Mouse (Mus musculus) adrenal gland, postnatal 4 days (tissue): ENCODE measurements at regions not wholly inside any gene's neighbourhood (a gene's known extent, or its start where the extent isn't known, plus 50 kb on each side); places are given as distances from the start of the nearest gene placed in this dataset.

Experiments used
- DNase-seq, 2 experiments: peaks; one replicate each; pipeline ENCODE4 v3.0.0; 2021 to 2022; ENCODE audit warnings: low spot score in 2 of 2, mixed read lengths in 2 of 2

DNA sequence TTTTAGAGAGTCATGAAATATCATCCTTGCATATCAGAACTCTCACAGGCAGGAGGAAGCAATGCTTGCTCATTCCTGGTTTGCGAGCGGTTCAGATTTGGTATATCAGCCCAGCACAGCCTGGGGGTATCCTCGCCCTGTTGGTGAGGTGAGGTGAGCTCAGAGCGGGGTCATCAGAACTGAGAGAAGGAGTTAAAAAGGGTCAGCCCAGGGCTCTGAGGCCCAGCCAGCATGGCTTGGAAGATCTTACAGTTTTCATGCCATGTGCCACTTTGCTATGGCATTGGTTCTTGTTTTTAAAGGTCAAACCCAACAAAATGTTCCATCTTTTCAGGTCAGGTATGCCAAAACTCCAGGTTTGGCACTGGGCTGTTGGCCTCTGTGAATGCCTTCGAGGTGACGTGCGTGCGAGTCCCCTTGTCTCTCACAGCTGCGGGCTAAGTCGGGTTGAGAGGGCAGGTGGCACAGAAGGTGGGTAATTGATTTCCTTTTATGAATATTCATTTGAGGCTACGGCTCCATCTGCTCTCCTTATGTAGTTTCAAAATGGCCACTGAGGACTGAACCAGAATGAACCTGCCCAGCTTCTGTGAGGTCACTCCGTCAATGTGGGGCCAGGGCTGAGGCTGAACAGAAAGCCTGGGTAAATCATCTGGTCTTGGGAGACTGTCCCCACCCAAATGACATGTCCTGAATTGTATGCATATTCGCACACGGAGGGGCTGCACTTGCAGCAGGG lies 86.3 kb downstream of the Hhipl2 start:
- no peak for DNase-seq

DNA sequence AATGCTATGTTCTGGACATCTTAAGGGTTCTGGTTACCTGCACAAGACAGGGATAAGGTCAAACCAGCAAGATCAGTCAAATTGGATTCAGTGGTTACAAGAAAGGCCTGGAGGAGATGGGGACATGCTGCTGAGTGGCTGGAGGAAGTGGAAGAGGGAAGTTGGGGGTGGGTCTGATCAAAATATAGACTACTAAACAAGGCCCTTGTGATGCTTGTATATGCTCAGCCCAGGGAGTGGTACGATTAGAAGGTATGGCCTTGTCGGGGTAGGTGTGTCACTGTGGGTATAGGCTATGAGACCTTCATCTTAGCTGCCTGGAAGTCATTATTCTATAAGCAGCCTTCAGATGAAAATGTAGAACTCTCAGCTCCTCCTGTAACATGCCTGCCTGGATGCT lies 89.9 kb downstream of the Hhipl2 start:
- DNase-seq, result no peak

DNA sequence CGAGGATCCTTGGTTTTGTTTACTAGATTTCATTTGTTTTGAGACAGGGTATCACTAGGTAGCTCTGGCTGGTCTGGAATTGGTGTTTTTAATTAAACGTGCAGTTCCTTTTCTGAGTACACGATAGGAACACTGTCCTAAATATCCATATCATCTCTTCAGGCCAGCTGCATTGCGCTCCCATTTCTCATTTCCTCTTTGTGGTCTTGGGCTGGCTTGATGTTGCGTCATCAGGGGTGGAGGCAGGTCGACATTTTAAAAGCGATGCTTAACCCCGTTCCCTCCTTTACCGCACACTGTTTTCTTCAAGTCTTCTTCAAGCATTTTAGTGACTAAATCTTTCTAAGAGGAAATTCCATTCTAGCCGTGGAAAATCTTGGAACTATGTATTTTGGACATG lies 92.7 kb downstream of the Hhipl2 start:
- DNase-seq, result no peak

DNA sequence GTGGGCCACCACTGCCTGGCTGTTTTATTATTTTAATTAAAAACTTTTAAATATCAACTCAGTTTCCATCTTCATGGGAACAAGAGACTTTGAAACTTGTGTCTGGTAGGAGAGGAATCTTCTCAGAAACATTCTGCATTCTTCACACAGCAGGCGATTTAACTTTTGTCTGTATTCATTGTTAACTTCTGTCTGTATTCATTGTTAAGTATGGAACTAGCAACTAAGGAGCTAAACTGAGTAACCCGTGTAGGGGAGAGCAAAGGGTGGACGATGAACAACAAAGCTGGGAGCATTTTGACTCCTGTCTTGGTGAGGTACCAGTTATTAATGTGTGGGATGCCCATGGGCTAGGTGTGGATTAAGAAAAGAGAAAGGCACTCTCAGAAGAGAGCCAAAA lies 95.9 kb downstream of the Hhipl2 start:
- DNase-seq, result no peak

DNA sequence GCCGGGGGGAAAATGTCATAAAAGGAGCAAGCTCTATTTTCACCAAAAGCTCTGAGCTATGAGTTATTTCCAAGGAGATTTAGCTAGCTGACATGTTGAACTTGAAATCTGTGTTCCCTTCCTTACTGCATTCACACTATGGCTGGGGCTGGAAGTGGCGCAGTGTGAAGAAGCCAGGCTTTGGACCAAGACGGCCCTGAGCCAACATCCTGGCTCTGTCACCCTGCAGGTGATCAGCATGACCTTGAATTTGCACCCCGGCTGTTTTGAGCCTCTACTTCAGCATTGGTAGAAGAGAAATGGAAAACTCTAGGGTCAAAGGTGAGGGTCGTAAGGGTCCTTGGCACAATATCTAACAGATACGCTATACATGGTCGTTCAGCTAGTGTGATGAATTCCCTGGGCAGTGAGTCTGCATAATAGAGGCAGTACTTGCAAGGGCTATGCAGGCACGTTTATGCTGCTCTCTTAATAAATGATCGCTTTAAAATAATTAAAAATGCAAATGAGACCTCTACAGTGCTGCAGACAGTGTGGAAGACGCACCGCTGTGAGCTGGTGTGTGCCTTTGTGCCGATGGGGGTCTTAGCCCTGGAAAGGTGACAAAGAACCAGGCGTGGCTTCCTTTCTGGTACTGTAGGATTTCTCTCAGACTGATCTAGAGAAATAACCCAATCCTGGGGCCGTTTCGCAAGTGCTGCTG lies 96.4 kb downstream of the Hhipl2 start:
- no peak for DNase-seq

DNA sequence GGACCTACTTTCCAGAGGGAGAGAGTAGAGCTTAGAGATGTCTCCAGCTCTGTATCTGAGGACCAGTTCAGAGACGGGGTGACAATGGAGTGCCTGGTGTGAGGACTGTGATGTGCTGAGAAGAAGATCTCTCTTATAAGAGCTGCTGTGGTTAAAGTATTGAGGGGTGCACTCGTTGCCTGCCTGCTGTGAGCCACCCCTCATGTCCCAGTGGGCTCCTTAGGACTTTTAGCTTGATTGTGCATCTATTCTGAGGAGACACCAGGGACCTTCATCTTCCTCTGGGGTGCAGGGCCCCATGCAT lies 96.9 kb downstream of the Hhipl2 start:
- no peak for DNase-seq

DNA sequence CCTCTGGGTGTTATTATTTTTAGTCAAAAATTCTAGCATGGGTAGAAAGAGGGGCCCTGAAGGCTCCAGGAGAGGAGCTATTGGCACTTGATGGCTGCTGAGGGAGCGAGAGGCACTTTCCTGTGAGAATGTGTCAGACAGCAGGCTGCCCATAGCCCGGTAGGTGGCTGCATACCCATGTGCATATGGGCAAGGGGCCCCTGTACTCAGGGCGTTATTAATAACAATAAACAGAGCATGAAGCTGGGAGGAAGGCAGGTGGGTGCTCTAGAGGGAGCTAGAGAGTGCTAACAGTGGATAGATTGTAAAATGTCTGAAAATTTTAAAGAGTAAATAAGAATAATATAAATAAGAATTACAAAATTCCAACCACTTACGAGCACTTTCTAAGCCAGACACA lies 98.2 kb downstream of the Hhipl2 start:
- no peak for DNase-seq

DNA sequence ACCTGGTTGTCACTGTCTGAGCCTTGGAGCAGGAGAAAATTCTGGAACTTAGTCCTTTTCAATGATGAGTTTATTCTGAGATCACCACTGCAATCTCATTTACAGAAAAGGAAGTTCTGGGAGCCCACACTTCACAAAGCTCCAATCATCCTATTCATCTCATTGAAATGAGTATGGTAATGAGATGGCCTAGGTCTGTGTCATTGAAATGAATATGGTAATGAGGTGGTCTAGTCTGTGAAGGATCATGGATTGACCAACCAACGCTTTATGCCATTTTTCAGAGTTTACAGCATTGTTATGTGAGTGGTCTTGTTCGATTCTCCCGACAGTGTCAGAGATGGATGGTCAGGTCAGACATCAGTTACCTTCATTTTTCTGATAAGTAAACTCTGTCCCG lies 99.2 kb downstream of the Hhipl2 start:
- DNase-seq, result no peak

DNA sequence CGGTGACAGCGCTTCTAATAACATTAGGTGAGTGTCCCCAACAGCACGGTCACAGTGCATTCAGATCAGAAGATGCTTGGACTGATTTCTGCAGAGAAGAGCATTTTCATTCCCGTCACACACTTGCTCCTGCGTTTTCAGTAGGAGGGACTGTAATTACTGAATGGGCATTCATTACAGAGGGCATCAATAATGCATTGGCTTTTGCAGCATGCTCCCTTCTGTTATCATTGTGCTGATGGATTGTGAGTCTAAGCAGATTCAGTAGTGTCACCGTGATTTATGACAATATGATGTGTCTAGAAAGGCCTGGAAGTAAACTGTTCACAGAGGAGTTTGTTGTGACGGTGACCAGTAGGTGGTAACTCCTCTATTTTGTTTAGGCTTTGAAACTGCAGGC lies 103.6 kb downstream of the Hhipl2 start:
- DNase-seq, result no peak

DNA sequence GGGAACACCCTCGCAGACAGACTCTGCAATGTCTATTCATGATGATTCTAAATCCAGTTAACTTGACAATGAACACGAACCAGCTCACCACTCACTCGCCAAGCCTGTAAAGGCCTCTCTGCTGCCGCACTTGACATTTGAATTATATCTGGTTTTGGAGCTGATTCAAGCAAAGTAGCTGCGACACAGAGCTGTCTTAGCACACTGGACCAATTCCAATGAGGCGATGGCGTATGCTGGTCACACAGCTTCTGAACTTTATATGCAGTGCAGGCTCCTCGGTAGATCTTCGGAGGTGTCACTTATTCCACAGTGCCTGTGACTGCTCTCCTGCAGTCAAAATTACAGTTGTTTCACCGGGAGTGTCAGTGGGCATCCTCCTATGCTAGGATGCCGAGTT lies 115.4 kb downstream of the Hhipl2 start:
- no peak for DNase-seq

DNA sequence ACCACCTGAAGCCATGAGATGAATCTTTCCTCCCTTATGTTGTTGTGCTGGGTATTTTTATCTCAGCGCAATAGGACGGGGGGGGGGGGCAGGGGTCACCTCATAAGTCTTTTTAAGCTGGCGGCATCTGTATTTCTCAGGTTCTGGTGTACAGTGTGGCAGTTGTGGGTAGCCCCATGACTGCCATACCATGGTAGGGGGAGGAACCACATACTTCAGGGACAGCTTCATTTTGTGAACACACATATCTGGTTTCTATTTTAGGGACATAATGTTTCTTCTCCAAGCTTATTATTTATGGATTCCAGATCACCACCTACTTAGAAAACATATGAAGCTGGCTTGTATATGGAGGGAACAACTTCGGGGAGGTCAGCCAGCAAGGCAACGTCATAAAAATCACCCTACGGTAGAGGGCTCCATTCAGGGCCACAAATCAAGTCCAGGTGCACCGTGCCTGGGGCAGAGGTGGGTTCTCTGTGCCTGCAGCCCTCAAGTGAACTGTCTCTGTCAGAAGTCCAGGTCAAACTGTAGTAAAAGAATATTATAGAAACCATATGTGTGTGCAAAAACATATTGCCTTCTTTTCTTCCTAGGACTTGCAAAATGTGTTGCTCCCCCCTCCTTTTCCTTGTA lies 130.9 kb downstream of the Hhipl2 start:
- DNase-seq, result no peak

DNA sequence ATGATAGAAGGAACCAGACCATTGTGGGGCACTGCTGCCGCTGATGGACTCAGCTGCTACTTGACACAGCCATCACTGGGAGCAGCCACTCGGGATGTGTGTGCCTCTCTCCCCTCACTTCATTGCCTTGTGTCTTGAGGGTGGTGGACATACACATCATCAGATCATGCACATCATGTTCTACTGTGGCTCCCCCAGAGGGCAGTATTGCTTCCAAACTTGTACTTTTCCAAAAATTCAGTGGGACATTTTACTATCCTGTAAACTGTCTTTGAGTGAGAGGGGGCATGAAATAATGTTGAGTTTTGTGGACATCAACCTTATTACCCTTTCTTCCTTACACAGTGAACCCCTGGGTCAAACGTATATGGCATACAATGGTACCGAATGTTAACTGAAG lies 134.6 kb downstream of the Hhipl2 start:
- no peak for DNase-seq

DNA sequence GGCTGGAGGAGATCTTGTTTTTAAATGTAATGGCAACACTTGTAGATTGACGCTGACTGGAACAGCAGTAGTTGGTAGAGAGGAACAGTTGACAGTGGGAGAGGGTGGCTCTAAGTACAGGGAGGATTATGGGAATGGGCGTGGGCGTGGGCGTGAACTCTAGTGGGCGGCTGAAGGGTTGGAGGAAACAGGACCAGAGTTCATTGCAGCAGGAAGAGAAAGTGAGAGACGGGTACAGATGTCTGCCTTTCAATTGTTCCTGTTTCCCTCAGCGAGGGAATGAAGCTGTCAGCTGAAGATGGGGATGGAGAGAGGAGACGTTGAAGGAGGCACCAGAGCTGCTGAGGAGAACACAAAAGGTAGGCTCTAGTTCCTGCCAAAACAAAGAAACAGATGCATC lies 135.2 kb downstream of the Hhipl2 start:
- DNase-seq, result no peak

DNA sequence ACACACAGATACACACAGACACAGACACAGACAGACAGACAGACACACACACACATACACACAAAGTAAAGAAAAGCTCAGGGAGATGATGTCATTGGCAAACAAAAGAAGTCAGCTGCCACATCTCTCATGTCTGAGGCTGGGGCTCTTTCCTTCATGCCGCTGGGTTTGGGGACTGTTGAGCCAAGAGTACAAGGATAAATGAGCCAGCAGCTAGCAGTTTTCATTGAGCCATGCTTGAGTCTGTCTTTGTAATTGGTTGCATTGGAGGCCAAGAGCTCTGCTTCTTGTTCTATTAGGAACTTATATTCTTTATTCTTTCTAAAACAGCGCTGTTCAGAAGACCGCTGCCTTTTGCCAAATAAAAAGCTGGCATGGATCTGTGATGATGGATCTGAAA lies 144.8 kb downstream of the Hhipl2 start:
- DNase-seq, result no peak

DNA sequence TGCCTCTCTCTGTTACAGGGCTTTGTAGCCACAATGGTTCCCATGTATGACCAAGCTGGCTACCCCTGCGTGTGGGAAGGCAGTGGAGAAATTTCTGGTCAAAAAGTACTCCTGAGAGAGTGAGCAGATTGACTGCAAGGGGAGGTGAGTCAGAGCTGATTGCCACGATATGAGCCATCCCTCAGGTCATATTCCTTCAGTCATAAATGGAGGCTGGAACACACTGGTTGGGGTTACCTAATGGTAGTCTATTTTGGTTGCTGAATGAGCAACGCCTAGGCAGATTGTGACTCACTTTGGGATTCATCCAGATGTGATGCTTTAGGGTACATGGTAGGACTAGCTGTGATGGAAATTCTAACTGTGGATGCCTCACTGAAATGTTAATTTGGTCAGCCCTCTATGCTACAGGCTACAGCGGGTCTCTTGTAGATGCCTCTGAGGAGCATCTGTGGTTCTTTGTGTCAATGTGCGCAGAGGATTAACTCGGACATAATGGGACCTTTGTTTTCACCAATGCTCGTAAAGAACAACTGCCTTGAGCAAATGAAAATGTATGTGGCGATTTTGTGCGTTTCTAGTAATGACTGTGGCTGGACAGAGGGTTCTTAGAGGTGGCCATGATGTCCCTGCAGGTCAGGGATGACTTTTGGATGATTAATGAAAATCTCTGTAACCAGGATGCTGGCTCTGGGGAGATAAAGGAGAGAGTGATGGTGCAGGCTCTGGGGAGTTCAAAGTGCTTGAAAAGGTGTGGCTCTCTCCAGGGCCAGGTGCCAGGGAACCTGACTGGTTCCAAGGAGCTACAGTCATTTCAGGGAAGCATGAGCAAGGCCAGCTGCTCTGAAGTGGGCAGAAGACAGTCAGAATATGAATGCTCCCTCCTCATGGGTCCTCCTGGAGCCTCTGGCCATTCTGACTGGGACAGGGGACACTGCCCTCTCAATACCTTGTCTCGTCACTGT lies 155.9 kb downstream of the Hhipl2 start:
- no peak for DNase-seq

DNA sequence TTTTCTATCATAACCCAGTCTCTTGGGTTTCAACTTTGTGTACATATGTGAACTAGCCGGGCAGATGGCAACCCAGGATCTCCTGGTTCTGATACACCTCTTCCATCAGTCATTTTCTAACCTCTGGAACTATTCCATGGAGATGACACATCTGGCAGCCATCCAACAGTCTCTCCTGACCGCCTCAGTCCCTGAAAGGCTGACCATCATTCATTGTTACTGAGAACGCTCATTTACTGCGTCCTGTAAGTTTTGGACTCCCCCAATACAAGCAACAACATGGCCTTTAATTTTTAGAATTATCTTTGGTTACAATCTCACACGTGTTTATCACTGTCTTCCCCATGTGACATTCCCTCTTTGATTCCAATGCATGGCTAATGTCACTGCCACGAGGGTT lies 166.8 kb downstream of the Hhipl2 start:
- DNase-seq, result no peak

DNA sequence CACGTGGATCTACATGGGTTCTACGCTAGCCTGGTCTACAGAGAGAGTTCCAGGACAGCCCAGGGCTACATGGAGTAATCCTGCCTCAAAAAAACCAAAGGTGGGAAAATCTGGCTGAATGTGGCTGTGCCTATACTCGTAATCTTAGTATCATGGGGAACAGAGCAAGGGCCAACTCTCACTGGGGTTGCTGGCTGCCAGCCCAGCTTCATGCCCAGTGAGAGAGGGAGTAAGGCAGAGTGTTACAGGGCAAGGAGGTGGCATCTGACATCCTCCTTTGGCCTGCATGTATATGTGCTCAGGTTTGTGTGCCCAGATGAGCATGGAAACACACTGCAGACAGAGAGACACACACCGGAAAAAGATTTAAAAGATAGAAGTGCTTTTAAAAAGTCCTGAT lies 168.4 kb downstream of the Hhipl2 start:
- DNase-seq, result no peak

DNA sequence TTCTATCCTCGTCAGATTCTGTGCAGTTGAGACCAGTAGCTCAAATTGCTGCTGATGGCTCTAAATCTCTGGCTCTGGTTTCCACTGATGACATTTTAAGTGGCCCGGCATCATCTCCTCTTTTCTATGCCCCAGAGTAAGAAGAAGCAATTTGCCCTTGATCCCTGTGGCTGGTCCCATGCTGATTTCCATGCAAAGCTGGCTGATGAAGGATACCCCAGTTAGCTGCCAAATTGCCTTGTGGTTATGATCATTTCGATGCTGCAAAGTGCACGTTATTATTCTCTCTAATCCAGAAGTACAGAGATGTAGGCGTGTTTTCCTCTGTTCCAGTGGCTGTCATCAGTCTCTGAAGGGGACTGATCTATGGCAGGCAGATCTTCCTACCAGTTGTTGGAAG lies 177.3 kb downstream of the Hhipl2 start:
- no peak for DNase-seq

DNA sequence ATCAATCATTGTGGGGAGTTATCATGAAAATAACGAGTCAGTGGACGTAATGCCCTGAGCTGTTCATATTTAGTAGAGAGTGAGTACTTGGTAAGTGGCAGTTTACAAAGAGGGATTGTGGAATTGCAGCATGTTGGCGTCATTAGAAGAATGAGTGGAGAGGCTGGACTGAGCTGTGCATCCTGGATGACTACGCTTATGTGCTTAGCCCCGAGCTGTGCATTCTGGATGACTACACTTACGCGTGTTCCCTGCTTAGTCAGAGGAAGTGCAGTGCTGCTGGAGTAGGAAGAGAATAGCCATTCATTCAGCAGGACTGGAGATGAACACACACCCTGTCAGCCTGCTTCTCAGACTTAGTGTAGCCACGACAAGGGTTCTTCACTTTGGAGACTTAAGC lies 182.5 kb downstream of the Hhipl2 start:
- no peak for DNase-seq

DNA sequence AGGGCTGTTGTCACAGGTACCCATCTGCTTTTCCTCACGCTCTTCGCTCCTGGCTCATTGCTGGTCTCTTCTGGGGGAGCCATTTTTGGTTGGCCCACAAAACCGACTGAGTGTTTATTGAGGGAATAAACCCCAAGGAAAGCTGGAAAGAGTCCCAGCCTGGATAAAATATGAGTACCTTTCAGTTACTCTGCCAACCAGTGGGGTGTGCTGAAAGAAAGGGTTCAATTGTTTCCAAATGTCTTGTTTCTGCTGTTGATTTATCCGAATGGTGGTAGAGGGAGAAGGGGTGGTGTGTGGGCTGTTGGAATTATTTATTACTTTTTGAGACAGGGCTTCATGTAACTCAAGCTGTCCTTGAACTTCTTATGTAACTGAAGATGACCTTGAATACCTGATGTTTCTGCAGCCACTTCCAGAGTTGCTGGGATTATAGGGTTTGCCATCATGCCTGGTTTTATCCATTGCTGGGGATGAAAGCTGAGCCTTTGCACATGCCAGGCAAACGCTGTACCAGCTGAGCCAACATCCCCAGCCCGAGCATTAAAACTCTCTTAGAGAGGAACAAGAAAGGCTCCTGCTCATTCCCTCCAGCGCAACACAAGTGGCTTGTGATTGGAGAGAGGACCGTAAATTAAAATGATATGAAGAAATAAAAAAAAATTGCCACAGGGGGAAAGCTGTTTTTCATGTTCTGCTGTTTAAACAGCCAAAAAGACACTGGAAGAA lies 194.1 kb downstream of the Hhipl2 start:
- no peak for DNase-seq

DNA sequence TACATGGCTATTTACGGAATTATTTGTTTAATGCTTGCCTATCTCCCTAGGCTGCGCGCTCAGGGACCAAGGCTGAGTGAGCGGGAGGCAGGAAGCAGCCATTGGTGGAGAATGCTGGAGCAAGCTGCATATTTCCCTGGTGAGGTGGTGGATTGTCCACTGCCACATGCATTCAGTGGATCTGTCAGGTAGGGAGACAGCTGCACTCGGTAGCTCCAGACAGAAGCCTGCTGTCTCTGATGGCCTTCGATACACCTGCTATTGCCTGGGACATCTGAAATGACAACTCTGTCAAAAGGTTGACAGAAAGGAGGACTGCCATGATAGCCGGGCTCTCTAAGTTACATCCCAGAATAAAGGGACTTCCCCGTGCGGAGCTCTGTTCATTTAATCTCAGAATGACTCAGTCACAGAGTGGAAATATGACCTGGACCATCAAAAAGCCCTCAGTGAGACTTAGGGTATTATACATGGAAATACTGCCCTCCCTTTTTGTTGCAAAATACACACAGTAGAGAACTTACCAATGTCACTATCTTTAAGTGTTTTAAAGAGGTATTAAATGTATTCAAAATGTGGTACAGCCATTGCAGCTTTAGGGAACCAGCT lies 201.5 kb downstream of the Hhipl2 start:
- DNase-seq, result no peak
